Mouse (Mus musculus) liver, embryonic 11.5 days (tissue): ENCODE results near the gene Mical2. TPM values are rescaled to one million over a fixed set of nuclear protein-coding genes. Genes with fewer than 3 reads are reported as not detected.

Source experiments
- ATAC-seq: fragments of 200-750 bp; cut with Nextera tagmentation; replicated peaks from 2 replicates; pipeline ENCODE4 v1.8.0; 2017; ENCODE audit warnings: moderate number of reproducible peaks, mild to moderate bottlenecking, moderate TSS enrichment, moderate library complexity; ENCODE audit not compliant: low FRiP score
- DNase-seq: peaks from one replicate; pipeline ENCODE4 v3.0.0-alpha.2; 2017; ENCODE audit warnings: low spot score
- H3K27ac ChIP-seq: fragments of 300-500 bp; sonication (generic); 2 replicates; pipeline ENCODE4 v1.5.1; 2014; ENCODE audit warnings: mild to moderate bottlenecking, low read depth, low read length, control low read depth
- H3K27me3 ChIP-seq: fragments of 300-500 bp; sonication (generic); replicated peaks from 2 replicates; pipeline ENCODE4 v1.6.1; 2014; ENCODE audit warnings: low read length, mixed read lengths; ENCODE audit not compliant: control insufficient read depth, insufficient read depth
- H3K36me3 ChIP-seq: fragments of 300-500 bp; sonication (generic); 2 replicates; pipeline ENCODE4 v1.6.1; 2014; ENCODE audit warnings: mild to moderate bottlenecking, low read length, moderate library complexity, mixed read lengths; ENCODE audit not compliant: control insufficient read depth, insufficient read depth
- H3K4me1 ChIP-seq: fragments of 300-500 bp; sonication (generic); replicated peaks from 2 replicates; pipeline ENCODE4 v1.6.1; 2014; ENCODE audit warnings: low read length, mixed read lengths; ENCODE audit not compliant: control insufficient read depth, insufficient read depth
- H3K4me2 ChIP-seq: fragments of 300-500 bp; sonication (generic); 2 replicates; pipeline ENCODE4 v1.6.1; 2014; ENCODE audit warnings: mild to moderate bottlenecking, control low read depth, moderate library complexity
- H3K4me3 ChIP-seq: fragments of 300-500 bp; sonication (generic); 2 replicates; pipeline ENCODE4 v1.5.1; 2014; ENCODE audit warnings: low read depth, low read length, control low read depth
- H3K9ac ChIP-seq: fragments of 300-500 bp; sonication (generic); 2 replicates; pipeline ENCODE4 v1.6.1; 2014; ENCODE audit warnings: low read depth, low read length, control low read depth
- H3K9me3 ChIP-seq: fragments of 300-500 bp; sonication (generic); 2 replicates; pipeline ENCODE4 v1.6.1; 2016; ENCODE audit warnings: low read length, inconsistent platforms, mixed read lengths; ENCODE audit not compliant: control insufficient read depth
- WGBS: fragments of 180-500 bp; shearing (Covaris S2); extraction: QIAGEN DNeasy Blood & Tissue Kit; methylation state at CpG from one replicate; pipeline ENCODE4 v1.1.7; 2014; 5-methylcytosine and 5-hydroxymethylcytosine counted together
- polyA plus RNA-seq: library from polyadenylated mRNA; unstranded; fragments of >200 nt; fragmentation: Nextera tagmentation; extraction: Ambion mirVana; gene quantifications from 2 replicates; pipeline ENCODE4 v1.2.1, GENCODE M21; 2014

Gene Mical2
- polyA plus RNA-seq, 1 experiment from 2014 or later, result 9.3 TPM

- Histone ChIP-seq H3K9ac (no peak overlapping the region), H3K9me3 (no peaks in the 10 kb centered on the region), H3K27me3 (no peaks in the 10 kb centered on the region), H3K4me2 (no peak overlapping the region), H3K4me3 (no peak overlapping the region), H3K36me3 (0 out of 2 replicates have a peak, but pooled peaks cover 8% of the 10 kb centered on the region), H3K27ac (no peak overlapping the region), H3K4me1 (no peaks in the 10 kb centered on the region)
- DNase-seq (no peak), ATAC-seq (no peak)
- 39% methylated on average over 5 of the region's 5 CpGs for WGBS
These were observed 91.8 kb downstream of the Mical2 start for GRCm38 (mm10) chr7:112317491-112317890.

- Histone ChIP-seq H3K4me1 (no peaks in the 10 kb centered on the region), H3K4me3 (no peak overlapping the region), H3K27me3 (no peaks in the 10 kb centered on the region), H3K27ac (no peak overlapping the region), H3K4me2 (no peak overlapping the region), H3K9me3 (no peaks in the 10 kb centered on the region), H3K36me3 (0 out of 2 replicates have a peak, but pooled peaks cover 8% of the 10 kb centered on the region), H3K9ac (no peak overlapping the region)
- ATAC-seq (no peak), DNase-seq (no peak)
- WGBS, result 86% methylated on average over 11 of the region's 11 CpGs
These were observed 92.7 kb downstream of the Mical2 start for GRCm38 (mm10) chr7:112318306-112318705.

- Histone ChIP-seq H3K36me3 (0 out of 2 replicates have a peak, but pooled peaks cover 8% of the 10 kb centered on the region), H3K9ac (no peak overlapping the region), H3K4me1 (no peaks in the 10 kb centered on the region), H3K4me2 (no peak overlapping the region), H3K27me3 (no peaks in the 10 kb centered on the region), H3K4me3 (no peak overlapping the region), H3K9me3 (no peaks in the 10 kb centered on the region), H3K27ac (no peak overlapping the region)
- DNase-seq (no peak), ATAC-seq (no peak)
- 90% methylated on average over 4 of the region's 4 CpGs for WGBS
These were observed 93.8 kb downstream of the Mical2 start for GRCm38 (mm10) chr7:112319419-112319818.

- no peak for ATAC-seq
- H3K36me3 ChIP-seq, result 0 out of 2 replicates have a peak, but pooled peaks cover 11% of the 10 kb centered on the region
- H3K27me3 ChIP-seq, result no peaks in the 10 kb centered on the region
- DNase-seq, result no peak
- no peak overlapping the region for H3K4me3 ChIP-seq
- no peak overlapping the region for H3K4me2 ChIP-seq
- no peaks in the 10 kb centered on the region for H3K4me1 ChIP-seq
- H3K9ac ChIP-seq, result no peak overlapping the region
- no peaks in the 10 kb centered on the region for H3K9me3 ChIP-seq
- 91% methylated on average over 3 of the region's 3 CpGs for WGBS
- H3K27ac ChIP-seq, result no peak overlapping the region
These were observed 94.5 kb downstream of the Mical2 start for GRCm38 (mm10) chr7:112320052-112320730.

GRCm38 (mm10) chr7:112321798-112322794 is 96.4 kb downstream of the Mical2 start:
- Histone ChIP-seq H3K9me3 (no peaks in the 10 kb centered on the region), H3K27me3 (no peaks in the 10 kb centered on the region), H3K9ac (no peak overlapping the region), H3K36me3 (0 out of 2 replicates have a peak, but pooled peaks cover 9% of the 10 kb centered on the region), H3K4me2 (no peak overlapping the region), H3K4me3 (no peak overlapping the region), H3K27ac (no peak overlapping the region), H3K4me1 (no peaks in the 10 kb centered on the region)
- 79% methylated on average over 9 of the region's 9 CpGs for WGBS
- DNase-seq (no peak), ATAC-seq (no peak)

- Histone ChIP-seq H3K27ac (no peak overlapping the region), H3K9me3 (no peaks in the 10 kb centered on the region), H3K4me2 (no peak overlapping the region), H3K36me3 (0 out of 2 replicates have a peak, but pooled peaks cover 6% of the 10 kb centered on the region), H3K9ac (no peak overlapping the region), H3K27me3 (no peaks in the 10 kb centered on the region), H3K4me1 (no peaks in the 10 kb centered on the region), H3K4me3 (no peak overlapping the region)
- DNase-seq (no peak), ATAC-seq (no peak)
- WGBS, result 91% methylated on average over 5 of the region's 5 CpGs
These were observed 98.9 kb downstream of the Mical2 start for GRCm38 (mm10) chr7:112324577-112324976.

GRCm38 (mm10) chr7:112326852-112327251 is 101.2 kb downstream of the Mical2 start:
- Histone ChIP-seq H3K27me3 (no peaks in the 10 kb centered on the region), H3K4me3 (no peak overlapping the region), H3K27ac (no peak overlapping the region), H3K4me1 (no peaks in the 10 kb centered on the region), H3K4me2 (no peak overlapping the region), H3K36me3 (0 out of 2 replicates have a peak, but pooled peaks cover 6% of the 10 kb centered on the region), H3K9me3 (no peaks in the 10 kb centered on the region), H3K9ac (no peak overlapping the region)
- DNase-seq, result no peak
- ATAC-seq, result no peak
- 94% methylated on average over 4 of the region's 4 CpGs for whole genome bisulfite sequencing

- Histone ChIP-seq H3K27ac (no peak overlapping the region), H3K9ac (no peak overlapping the region), H3K4me3 (no peak overlapping the region), H3K36me3 (0 out of 2 replicates have a peak, but pooled peaks cover 4% of the 10 kb centered on the region), H3K4me2 (no peak overlapping the region), H3K4me1 (no peaks in the 10 kb centered on the region), H3K27me3 (no peaks in the 10 kb centered on the region), H3K9me3 (no peaks in the 10 kb centered on the region)
- no peak for ATAC-seq
- DNase-seq, result no peak
- 23% methylated on average over 1 of the region's 1 CpGs for WGBS
These were observed 103.3 kb downstream of the Mical2 start for GRCm38 (mm10) chr7:112328969-112329368.
